Mouse (Mus musculus) Patski (cell line): ENCODE measurements around the gene Afg1l. TPM values are rescaled to one million over a fixed set of nuclear protein-coding genes. Genes with fewer than 3 reads are reported as not detected.
A peak's percentile ranks its signal among the peaks of the same experiment; 100 is the strongest.

Experiments
- ATAC-seq: fragments of 100-300 bp; one replicate; pipeline ENCODE4 v1.8.0; 2021
- CTCF ChIA-PET: fragments of 350-600 bp; sonication (Branson Sonifier 250); formaldehyde crosslinking; loops from one replicate; lab custom pipeline; 2022; ENCODE audit warnings: inconsistent platforms; lab: Charles Lee
- POLR2A ChIA-PET: fragments of 350-600 bp; sonication (Branson Sonifier 250); formaldehyde crosslinking; loops from one replicate; lab custom pipeline; 2022; ENCODE audit warnings: antibody characterized with exemption, inconsistent platforms; lab: Charles Lee
- DNase-seq: peaks from one replicate; pipeline ENCODE4 v3.0.0-alpha.2; 2011; ENCODE audit warnings: low read depth, low spot score
- H3K27me3 ChIP-seq: fragments of 371-371 bp; one replicate; pipeline ENCODE4 v1.5.1; 2021
- CTCF ChIP-seq: fragments of 100-300 bp; IDR thresholded peaks from one replicate; pipeline ENCODE4 v1.5.1; 2021
- in situ Hi-C: fragments of 300-500 bp; cut with MboI; formaldehyde crosslinking; loops from 3 replicates; pipeline ENCODE4 v1.11.1; 2018; ENCODE audit warnings: low pct_unique_long_range_greater_than_20kb, mixed read lengths
- polyA plus RNA-seq: library from polyadenylated mRNA; unstranded; gene quantifications from one replicate; pipeline ENCODE4 v1.2.3, GENCODE M21; 2021

The Afg1l gene
- polyA plus RNA-seq, 1 experiment from 2014 or later = 26.9 TPM

DNA sequence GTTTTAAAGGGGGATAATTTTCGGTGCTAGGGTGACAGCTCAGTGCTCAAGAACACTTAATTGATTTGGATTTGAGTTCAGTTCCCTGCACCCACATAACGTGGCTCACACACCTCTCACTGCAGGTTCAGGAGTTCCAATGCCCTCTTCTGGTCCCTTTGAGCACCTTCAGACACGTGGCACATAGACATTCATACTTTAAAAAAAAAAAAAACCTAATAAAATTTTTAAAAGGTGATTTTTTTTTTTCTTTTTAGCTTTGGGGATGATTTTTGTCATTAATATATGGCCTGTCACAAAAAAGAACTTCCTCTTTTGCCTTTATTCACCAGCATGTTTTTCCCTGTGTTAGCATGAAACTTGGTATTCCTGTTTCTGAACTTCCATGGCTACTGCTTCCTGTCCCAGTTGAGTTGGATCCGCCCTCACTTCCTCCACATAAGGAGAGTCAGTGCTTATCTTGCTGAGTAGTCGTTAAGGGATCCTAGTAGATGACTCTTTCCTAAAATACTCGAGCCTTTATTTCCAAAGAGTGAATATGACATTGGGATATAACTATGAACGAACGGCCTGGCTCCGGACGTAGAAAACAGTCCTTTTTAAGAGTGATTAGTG lies 25.8 kb upstream of the Afg1l start:
- no peak for TF ChIP-seq CTCF
- in situ Hi-C loops = no loop called here
- ATAC-seq (no peak), DNase-seq (no peak)
- ChIA-PET POLR2A (interaction anchor here (0.7 kb wide), 1 partner anchor 71 kb away, joined by 3 read pairs; no protein-coding TSS in a partner anchor), CTCF (interaction anchor here (1.2 kb wide), 1 partner anchor 196 kb away, joined by 3 read pairs; no protein-coding TSS in a partner anchor)
- H3K27me3 ChIP-seq = no peaks in the 10 kb centered on the region

- no peaks in the 10 kb centered on the region for H3K27me3 ChIP-seq
- in situ Hi-C loops = no loop called here
- no peak for TF ChIP-seq CTCF
- DNase-seq = no peak
- ATAC-seq = peak; percentile 45
- POLR2A ChIA-PET = interaction anchor here (0.5 to 2.3 kb wide), 4 partner anchors 10 to 684 kb away, joined by 3 to 11 read pairs (median 4); partner anchors contain the start of gene Afg1l
- CTCF ChIA-PET = interaction anchor here (0.9 to 1.5 kb wide), 3 partner anchors 20 to 195 kb away, joined by 3 to 5 read pairs (median 3); no protein-coding TSS in a partner anchor
These were observed 24.2 kb upstream of the Afg1l start for GRCm38 (mm10) chr10:42502349-42503111.

DNA sequence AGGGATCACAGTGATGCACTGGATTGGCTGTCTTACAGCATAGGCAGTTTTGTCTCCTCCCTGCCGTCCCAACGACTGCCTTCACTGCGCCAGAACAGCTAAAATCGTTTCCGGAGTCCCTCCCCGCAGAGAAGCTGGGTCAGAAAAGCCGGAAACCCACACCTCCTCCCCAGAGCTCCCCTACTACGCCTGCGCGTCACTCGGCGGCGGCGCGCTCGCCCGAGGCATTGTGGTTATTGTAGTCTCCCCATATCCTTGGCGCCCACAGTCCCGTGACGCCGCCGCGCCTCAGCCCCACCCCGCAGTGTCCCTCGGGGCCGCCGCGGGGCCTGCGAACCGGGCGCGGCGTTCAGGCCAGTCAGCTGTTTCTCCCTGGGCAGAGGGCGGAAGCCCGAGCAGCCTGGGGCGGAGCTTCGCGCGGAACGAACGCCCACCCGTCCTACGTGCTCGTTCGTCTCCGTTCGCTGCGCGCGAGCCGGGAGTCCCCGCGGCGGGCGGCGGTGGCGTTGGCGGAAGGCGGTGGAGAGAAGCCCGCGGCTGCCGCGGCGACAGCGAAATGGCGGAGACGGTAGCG lies 23.5 kb upstream of the Afg1l start, which contains the start of gene Snx3:
TSS of gene Snx3 (plus strand) at position 256 of the 574 bp plus-strand sequence.
- ChIA-PET POLR2A (interaction anchor here (0.7 to 2.3 kb wide), 2 partner anchors 19 to 23 kb away, joined by 4 to 11 read pairs; partner anchors contain the start of gene Afg1l), CTCF (interaction anchor here (0.9 to 1.5 kb wide), 2 partner anchors 20 to 132 kb away, joined by 3 to 5 read pairs; no protein-coding TSS in a partner anchor)
- peak; percentile 83 for DNase-seq
- no peaks in the 10 kb centered on the region for H3K27me3 ChIP-seq
- TF ChIP-seq CTCF = no peak
- in situ Hi-C loops = no loop called here
- ATAC-seq = peak; percentile 98

- POLR2A ChIA-PET = interaction anchor here (2.3 kb wide), 1 partner anchor 23 kb away, joined by 11 read pairs; the partner anchor contains the start of gene Afg1l
- TF ChIP-seq CTCF = no peak
- DNase-seq (no peak), ATAC-seq (no peak)
- no peaks in the 10 kb centered on the region for H3K27me3 ChIP-seq
- CTCF ChIA-PET = no interaction called here
- in situ Hi-C loops = no loop called here
These were observed 22.8 kb upstream of the Afg1l start for GRCm38 (mm10) chr10:42501161-42501560.

- no peaks in the 10 kb centered on the region for H3K27me3 ChIP-seq
- ChIA-PET CTCF (no interaction called here), POLR2A (no interaction called here)
- no peak for DNase-seq
- no peak for TF ChIP-seq CTCF
- ATAC-seq = no peak
- in situ Hi-C loops = no loop called here
These were observed 22.2 kb upstream of the Afg1l start for GRCm38 (mm10) chr10:42500611-42501010.

- ChIA-PET CTCF (no interaction called here), POLR2A (no interaction called here)
- in situ Hi-C loops = no loop called here
- ATAC-seq (no peak), DNase-seq (no peak)
- H3K27me3 ChIP-seq = no peaks in the 10 kb centered on the region
- no peak for TF ChIP-seq CTCF
These were observed 14.6 kb upstream of the Afg1l start for GRCm38 (mm10) chr10:42493000-42493399.

DNA sequence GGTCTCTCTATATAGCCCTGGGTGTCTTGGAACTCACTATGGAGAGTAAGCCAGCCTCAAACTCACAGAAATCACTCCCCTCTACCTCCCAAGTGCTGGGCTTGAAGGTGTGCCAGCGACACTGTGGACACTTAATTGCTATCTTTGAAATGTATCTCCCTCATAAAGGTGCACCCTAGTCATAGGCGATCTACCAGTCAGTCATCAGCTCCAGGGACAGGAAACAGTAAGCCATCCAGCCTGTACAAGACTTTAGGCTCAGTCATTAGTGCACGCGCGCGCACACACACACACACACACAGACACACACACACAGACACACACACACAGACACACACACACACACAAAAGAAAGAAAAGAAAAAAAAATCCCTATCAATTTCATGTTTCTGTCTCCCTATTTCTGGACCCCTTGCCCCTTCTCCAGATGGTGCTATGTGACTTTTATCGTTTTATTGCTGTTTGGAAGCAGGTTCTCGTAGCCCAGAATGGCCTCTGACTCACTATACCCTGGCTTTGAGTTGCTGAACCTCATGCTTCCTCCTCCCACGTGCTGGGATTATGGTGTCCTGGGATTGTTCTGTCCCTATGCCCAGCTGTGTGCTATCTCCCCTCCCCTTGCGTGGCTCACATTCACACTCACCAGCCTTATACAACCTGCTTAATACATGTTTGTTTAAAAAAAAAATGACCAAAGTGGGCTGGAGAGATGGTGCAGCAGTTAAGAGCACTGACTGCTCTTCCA lies 13.8 kb upstream of the Afg1l start:
- H3K27me3 ChIP-seq = peaks cover 2% of the 10 kb centered on the region
- DNase-seq (no peak), ATAC-seq (no peak)
- CTCF ChIA-PET = no interaction called here
- POLR2A ChIA-PET = no interaction called here
- in situ Hi-C loops = no loop called here
- TF ChIP-seq CTCF = no peak

GRCm38 (mm10) chr10:42491158-42491557 lies 12.8 kb upstream of the Afg1l start:
- POLR2A ChIA-PET = no interaction called here
- H3K27me3 ChIP-seq = peaks cover 5% of the 10 kb centered on the region
- in situ Hi-C loops = no loop called here
- TF ChIP-seq CTCF = no peak
- DNase-seq (no peak), ATAC-seq (no peak)
- CTCF ChIA-PET = no interaction called here

DNA sequence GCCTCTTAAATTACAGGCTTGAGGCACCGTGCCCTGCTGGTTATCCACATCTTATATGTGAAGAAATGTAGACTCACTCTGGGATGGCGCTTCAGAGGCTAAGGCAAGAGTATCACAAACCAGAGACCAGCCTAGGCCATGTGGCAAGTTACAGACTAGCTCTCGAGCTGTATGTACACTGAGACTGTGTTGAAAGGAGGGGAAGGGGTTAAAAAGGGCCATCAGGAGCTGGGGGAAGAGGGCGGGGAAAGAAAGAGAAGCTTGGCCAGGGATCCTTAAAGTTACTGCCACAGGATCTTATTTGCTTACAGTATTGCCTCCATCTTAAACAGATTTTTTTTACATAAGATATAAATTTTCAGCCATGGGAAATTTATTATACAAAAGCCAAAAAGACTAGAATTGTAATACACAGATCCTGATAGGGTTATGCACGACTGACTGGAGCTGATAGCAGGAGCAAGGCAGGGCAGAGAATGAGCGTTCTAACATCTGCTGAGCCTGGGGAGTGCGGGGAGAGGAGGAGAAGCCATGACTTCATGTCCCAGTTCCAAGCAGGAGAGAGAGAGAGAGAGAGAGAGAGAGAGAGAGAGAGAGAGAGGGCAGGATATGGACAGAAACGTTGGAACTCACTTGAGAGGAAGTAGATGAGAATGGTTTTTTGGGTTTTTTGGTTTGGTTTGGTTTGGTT lies 10.4 kb upstream of the Afg1l start:
- ATAC-seq (no peak), DNase-seq (no peak)
- TF ChIP-seq CTCF = no peak
- in situ Hi-C loops = no loop called here
- CTCF ChIA-PET = interaction anchor here (1.6 kb wide), 1 partner anchor 9 kb away, joined by 5 read pairs; no protein-coding TSS in a partner anchor
- peaks cover 5% of the 10 kb centered on the region for H3K27me3 ChIP-seq
- POLR2A ChIA-PET = interaction anchor here (0.6 kb wide), 1 partner anchor 896 kb away, joined by 3 read pairs; no protein-coding TSS in a partner anchor
